Mouse (Mus musculus): ENCODE results near the gene Spen.

- TF ChIP-seq POLR2A (IDR thresholded peaks at IDR 0.05; ENCODE audit: insufficient read depth, low read length) (no peak), CTCF (IDR thresholded peaks at IDR 0.05; ENCODE audit: low read depth, low read length) (no peak), EP300 (IDR thresholded peaks at IDR 0.05; ENCODE audit: insufficient read depth, low read depth, low read length) (peak; percentile 100)
Measured at GRCm38 (mm10) chr4:141570004-141570403, 31.6 kb upstream of the Spen start.
